21 mouse cellular contexts compared by ENCODE assay signal in genomic region chr8:125854379-125854778, GRCm38 (mm10). TPM values are rescaled to one million over a fixed set of nuclear protein-coding genes. Genes with fewer than 3 reads are reported as not detected.
DNase-seq lines count a peak whose midpoint lies in the region; ATAC-seq and TF ChIP-seq lines count a peak whose summit lies in the region.
"Had no signal": no experiment of that assay in that cellular context is flagged by ENCODE, and none has a peak within 500 bp of the region (broad histone marks: within the 10 kb centered on the region; RNA-seq: fewer than 3 reads in every experiment).

No protein-coding gene starts in this region.

- 33% methylated on average over 7 of the region's 7 CpGs for WGBS in kidney, adult 2 months
- 47% methylated on average over 7 of the region's 7 CpGs for WGBS in kidney, embryonic 15.5 days
- WGBS in liver, embryonic 12.5 days (ENCODE audit: insufficient replicate concordance): 69% methylated on average over 7 of the region's 7 CpGs

- H3K4me1 ChIP-seq in kidney, adult 2 months (ENCODE audit: control insufficient read depth, insufficient read depth, low read length): peaks cover 8% of the 10 kb centered on the region; the same call in 1 of the 2 replicates
- H3K4me1 ChIP-seq in kidney, embryonic 15.5 days: peaks cover 44% of the 10 kb centered on the region
- peaks cover 5% of the 10 kb centered on the region; the same call in 1 of the 2 replicates for H3K4me1 ChIP-seq in liver, embryonic 12.5 days
- H3K4me1 ChIP-seq: embryonic facial prominence, embryonic 12.5 days; forebrain, embryonic 15.5 days had no signal

- DNase-seq in Muller cell, postnatal 12 days (ENCODE audit: inconsistent ontology term): peak; percentile 22
- DNase-seq in kidney, adult 2 months: peak; percentile 87
- DNase-seq in kidney, postnatal 14 days: peak; percentile 78
- DNase-seq in cerebellum, postnatal 4 days (ENCODE audit: low spot score in 2 of 2): no peak
- DNase-seq in cerebellum, adult 18-20 months: no peak
- no peak for DNase-seq in frontal cortex, postnatal 14 days (ENCODE audit: low spot score in 2 of 2)
- DNase-seq: adrenal gland, postnatal 14 days; cerebellum, adult 2 months; cerebellum, postnatal 10 days; embryo, embryonic 11 days; gastrocnemius, postnatal 25 days; heart, postnatal 4 days had no signal

- H3K9ac ChIP-seq in kidney, embryonic 15.5 days: no peak overlapping the region
- no peak overlapping the region for H3K9ac ChIP-seq in liver, embryonic 12.5 days
- H3K9ac ChIP-seq: embryonic facial prominence, embryonic 12.5 days; forebrain, embryonic 15.5 days; heart, embryonic 13.5 days; hindbrain, embryonic 15.5 days had no signal

- no peak for TF ChIP-seq CTCF in kidney, adult 2 months (conservative IDR thresholded peaks at IDR 0.05; ENCODE audit: insufficient read depth, insufficient read length, low read depth, low read length)

- peak; percentile 53 for ATAC-seq in kidney, embryonic 15.5 days (replicated peaks; ENCODE audit: low FRiP score)
- no peak for ATAC-seq in liver, embryonic 12.5 days
- ATAC-seq: activated CD4-positive, CD25-positive, alpha-beta regulatory T cell, adult 4 months; forebrain, embryonic 15.5 days; Patski had no signal

- no peak overlapping the region for H3K4me3 ChIP-seq in kidney, adult 2 months (ENCODE audit: insufficient read depth, low read depth, low read length)
- H3K4me3 ChIP-seq in kidney, embryonic 15.5 days (replicated peaks): no peak overlapping the region
- no peak overlapping the region for H3K4me3 ChIP-seq in liver, embryonic 12.5 days
- H3K4me3 ChIP-seq: embryonic facial prominence, embryonic 12.5 days; forebrain, embryonic 15.5 days; heart, embryonic 13.5 days; hindbrain, embryonic 15.5 days had no signal

- no peaks in the 10 kb centered on the region for H3K9me3 ChIP-seq in kidney, embryonic 15.5 days (replicated peaks)
- H3K9me3 ChIP-seq in liver, embryonic 12.5 days (replicated peaks): no peaks in the 10 kb centered on the region
- H3K9me3 ChIP-seq: embryonic facial prominence, embryonic 12.5 days; forebrain, embryonic 15.5 days; heart, embryonic 13.5 days; hindbrain, embryonic 15.5 days had no signal

- H3K27me3 ChIP-seq in kidney, adult 2 months (replicated peaks; ENCODE audit: control insufficient read depth, insufficient read depth, low read length): no peaks in the 10 kb centered on the region
- H3K27me3 ChIP-seq in kidney, embryonic 15.5 days: 0 out of 2 replicates have a peak, but pooled peaks cover 2% of the 10 kb centered on the region
- peaks cover 10% of the 10 kb centered on the region; the same call in 1 of the 2 replicates for H3K27me3 ChIP-seq in liver, embryonic 12.5 days (replicated peaks)
- H3K27me3 ChIP-seq: embryonic facial prominence, embryonic 12.5 days; forebrain, embryonic 15.5 days; heart, embryonic 13.5 days; hindbrain, embryonic 15.5 days; Patski had no signal

- TF ChIP-seq POLR2A in kidney, adult 2 months (IDR thresholded peaks at IDR 0.05; ENCODE audit: low read depth, low read length): no peak

- no peaks in the 10 kb centered on the region for H3K36me3 ChIP-seq in kidney, adult 2 months (ENCODE audit: control insufficient read depth, insufficient read depth, low read length)
- no peaks in the 10 kb centered on the region for H3K36me3 ChIP-seq in kidney, embryonic 15.5 days
- no peaks in the 10 kb centered on the region for H3K36me3 ChIP-seq in liver, embryonic 12.5 days
- H3K36me3 ChIP-seq: embryonic facial prominence, embryonic 12.5 days; heart, embryonic 13.5 days had no signal

- H3K4me2 ChIP-seq in kidney, embryonic 15.5 days: no peak overlapping the region
- no peak overlapping the region for H3K4me2 ChIP-seq in liver, embryonic 12.5 days
- H3K4me2 ChIP-seq: embryonic facial prominence, embryonic 12.5 days; forebrain, embryonic 15.5 days; heart, embryonic 13.5 days; hindbrain, embryonic 15.5 days had no signal

- no peak overlapping the region for H3K27ac ChIP-seq in kidney, adult 2 months (ENCODE audit: insufficient read depth, low read depth, low read length)
- H3K27ac ChIP-seq in kidney, embryonic 15.5 days: peak overlapping the region; percentile 62
- no peak overlapping the region for H3K27ac ChIP-seq in liver, embryonic 12.5 days
- H3K27ac ChIP-seq: embryonic facial prominence, embryonic 12.5 days; forebrain, embryonic 15.5 days; heart, embryonic 13.5 days; hindbrain, embryonic 15.5 days had no signal

RNA-seq across cellular contexts. Expression of gene Pcnx2, which starts 43.7 kb away (rescaled TPM):
- polyA plus RNA-seq in kidney, adult 2 months (2012; rRNA removed): 0.20 and 0.23 TPM in 2 replicates
- 0.24 and 0.48 TPM in 2 replicates for polyA plus RNA-seq in kidney, embryonic 15.5 days (2015; fragmentation: Nextera tagmentation; extraction: Ambion mirVana)
- 0.38 and 0.53 TPM in 2 replicates for polyA plus RNA-seq in liver, embryonic 12.5 days (2016; fragmentation: Nextera tagmentation; extraction: Ambion mirVana)
- polyA plus RNA-seq: C2C12 had no signal

RNA-seq across cellular contexts. Expression of gene Map3k21, which starts 55.9 kb away (rescaled TPM):
- polyA plus RNA-seq in kidney, adult 2 months (2012; rRNA removed): 4.4 and 5.0 TPM in 2 replicates
- polyA plus RNA-seq in kidney, embryonic 15.5 days (2015; fragmentation: Nextera tagmentation; extraction: Ambion mirVana): 4.2 and 4.6 TPM in 2 replicates
- polyA plus RNA-seq in liver, embryonic 12.5 days (2016; fragmentation: Nextera tagmentation; extraction: Ambion mirVana): 0.02 and 0.07 TPM in 2 replicates
- polyA plus RNA-seq: activated CD4-positive, CD25-positive, alpha-beta regulatory T cell, adult 4 months; C2C12 had no signal

Comparison
In these comparisons a context has a peak if more than half of its experiments do, and no peak if none do; other contexts are left out.
1. DNase-seq: peak in Muller cell, postnatal 12 days (single experiment), kidney, adult 2 months (single experiment) and kidney, postnatal 14 days (single experiment); none in cerebellum, postnatal 4 days (0 of 2), cerebellum, adult 18-20 months (0 of 2) and frontal cortex, postnatal 14 days (0 of 2).